Mouse (Mus musculus) liver, embryonic 14 days (tissue): Measurements from ENCODE around the gene Ehd2. TPM values are rescaled to one million over a fixed set of nuclear protein-coding genes. Genes with fewer than 3 reads are reported as not detected.

Experiments used
- polyA plus RNA-seq: library from polyadenylated mRNA; depleted of rRNA; stranded (reverse); fragments of >200 nt; gene quantifications from 2 replicates; pipeline ENCODE4 v1.2.3, GENCODE M21; 2012; rRNA removed

The Ehd2 gene
- 2.4 TPM in 2 replicates for polyA plus RNA-seq

GRCm38 (mm10) chr7:15967312-15967711, at the start of gene Ehd2:
Gene Ehd2, minus strand, starts transcription at chr7:15967567.

GRCm38 (mm10) chr7:15945721-15946536, 21.4 kb downstream of the Ehd2 start, which contains the start of gene Nop53:
Gene Nop53, minus strand, starts transcription at chr7:15946074.

DNA sequence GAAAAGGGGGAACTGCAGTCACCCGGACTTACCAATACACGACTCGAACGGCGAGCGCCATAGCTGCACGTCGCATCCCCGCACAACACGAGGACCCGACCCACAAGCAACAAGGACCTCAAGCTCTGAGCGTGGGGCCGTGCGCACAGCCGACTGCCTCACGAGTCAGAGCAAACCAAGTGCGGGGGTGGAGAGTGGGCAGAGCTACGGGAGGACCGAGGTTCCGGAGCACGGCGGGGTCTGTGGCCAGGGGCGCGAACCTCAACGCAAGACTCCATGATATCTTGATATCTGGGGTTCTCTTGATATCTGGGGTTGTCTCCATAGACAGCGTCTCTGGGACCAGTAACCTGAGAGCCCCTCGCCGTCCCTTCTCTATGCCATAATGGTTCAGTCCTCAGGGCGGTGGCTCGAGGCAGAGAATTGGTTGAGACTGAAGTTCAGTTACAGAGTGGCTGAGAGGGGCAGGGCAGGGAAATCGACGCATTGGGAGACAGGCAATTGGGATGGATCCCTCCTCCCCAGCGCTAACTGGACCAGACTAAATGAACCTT, 45.1 kb downstream of the Ehd2 start, which contains the start of gene Selenow:
Gene Selenow, minus strand, starts transcription at position 183 of the 554 bp plus-strand sequence.

Other genes with a start within 250 kb of the Ehd2 start
- gene Obox5, start 217.4 kb downstream of the Ehd2 start, polyA plus RNA-seq = not detected in 2 replicates
- not detected in 2 replicates for gene Obox6, start 127.9 kb downstream of the Ehd2 start, polyA plus RNA-seq
- not detected in 2 replicates for gene Crx, start 87.6 kb downstream of the Ehd2 start, polyA plus RNA-seq
- not detected in 2 replicates for gene Crxos, start 85.0 kb downstream of the Ehd2 start, polyA plus RNA-seq
- 189 and 194 TPM in 2 replicates for gene Selenow, start 45.2 kb downstream of the Ehd2 start, polyA plus RNA-seq
- gene Nop53, start 21.5 kb downstream of the Ehd2 start, polyA plus RNA-seq = 57.3 and 58.9 TPM in 2 replicates
- 1.2 and 1.5 TPM in 2 replicates for gene Bicra, start 80.4 kb upstream of the Ehd2 start, polyA plus RNA-seq
- 0.01 TPM in 2 replicates for gene Zfp541, start 94.2 kb upstream of the Ehd2 start, polyA plus RNA-seq
- gene Napa, start 130.9 kb upstream of the Ehd2 start, polyA plus RNA-seq = 93.6 and 109 TPM in 2 replicates
- gene Kptn, start 152.3 kb upstream of the Ehd2 start, polyA plus RNA-seq = 6.6 and 7.2 TPM in 2 replicates
- gene Slc8a2, start 162.3 kb upstream of the Ehd2 start, polyA plus RNA-seq = 0.05 TPM in 2 replicates
- 1.1 and 1.6 TPM in 2 replicates for gene Meis3, start 207.5 kb upstream of the Ehd2 start, polyA plus RNA-seq